Mouse (Mus musculus): Measurements from ENCODE around the gene Hdac1.

The Hdac1 gene

GRCm38 (mm10) chr4:129476047-129476446, 66.5 kb downstream of the Hdac1 start:
- DNase-seq (ENCODE audit: low read depth, low spot score), result no peak

Data from 3T3-L1 (cell line).